8 mouse cellular contexts compared by ENCODE assay signal in the genomic region with DNA sequence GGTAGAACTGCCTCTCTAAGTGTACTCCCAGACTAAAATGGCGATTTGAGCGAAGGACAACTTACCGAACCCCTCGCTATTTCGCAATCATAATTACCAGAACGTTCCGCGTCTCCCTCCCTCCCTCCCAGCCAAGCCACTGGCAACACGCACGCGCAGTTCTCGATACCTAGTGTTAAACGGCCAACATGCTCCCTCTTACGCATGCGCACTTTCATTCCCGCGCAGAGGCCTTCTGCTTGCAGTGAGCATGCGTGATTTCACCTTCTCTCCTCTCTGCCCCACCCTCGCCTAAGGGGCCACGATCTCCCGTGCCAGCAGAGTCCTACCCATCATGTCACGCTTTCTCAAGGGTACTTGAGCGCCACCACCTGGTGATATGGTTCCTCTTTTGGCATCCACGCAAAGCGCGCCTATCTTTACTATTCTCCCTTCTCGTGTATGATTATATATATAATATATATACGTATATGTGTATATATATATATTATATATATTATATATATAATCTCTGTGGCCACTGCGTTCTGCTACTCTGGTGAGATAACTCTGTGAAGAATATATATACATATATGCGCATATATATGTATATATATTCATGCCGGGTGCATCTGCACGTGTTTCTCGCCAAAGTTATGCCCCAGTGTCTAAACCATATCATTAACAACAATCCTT. TPM values are rescaled to one million over a fixed set of nuclear protein-coding genes. Genes with fewer than 3 reads are reported as not detected.
DNase-seq lines count a peak whose midpoint lies in the region; ATAC-seq and TF ChIP-seq lines count a peak whose summit lies in the region.

No protein-coding gene starts in this region.

- H3K27ac ChIP-seq in heart, embryonic 12.5 days (ENCODE audit: poor library complexity, severe bottlenecking), result peak overlapping the region; percentile 73
- peak overlapping the region; percentile 96 for H3K27ac ChIP-seq in kidney, postnatal 0 days
- H3K27ac ChIP-seq in liver, embryonic 11.5 days (ENCODE audit: low read depth, low read length), result peak overlapping the region; percentile 94
- peak overlapping the region; percentile 92 for H3K27ac ChIP-seq in stomach, embryonic 14.5 days (ENCODE audit: low read length)

- peak; percentile 97 for ATAC-seq in erythroid progenitor cell, adult 5-6 weeks (replicated peaks; ENCODE audit: low FRiP score, poor library complexity, severe bottlenecking)
- ATAC-seq in heart, embryonic 12.5 days (ENCODE audit: insufficient number of reproducible peaks, low FRiP score), result peak; percentile 97
- ATAC-seq in kidney, postnatal 0 days (replicated peaks; ENCODE audit: low FRiP score, low read depth), result peak; percentile 93
- ATAC-seq in liver, embryonic 11.5 days (replicated peaks; ENCODE audit: low FRiP score), result peak; percentile 95
- peak; percentile 93 for ATAC-seq in stomach, embryonic 14.5 days (ENCODE audit: insufficient number of reproducible peaks, insufficient read depth, low FRiP score, low read depth)

- TF ChIP-seq CTCF in kidney, postnatal 0 days (IDR thresholded peaks at IDR 0.05; ENCODE audit: low read depth), result peak; percentile 76

- H3K4me2 ChIP-seq in heart, embryonic 12.5 days, result peak overlapping the region; percentile 67
- peak overlapping the region; percentile 75 for H3K4me2 ChIP-seq in kidney, postnatal 0 days (ENCODE audit: low read length)
- peak overlapping the region; percentile 82 for H3K4me2 ChIP-seq in liver, embryonic 11.5 days
- peak overlapping the region; percentile 64 for H3K4me2 ChIP-seq in stomach, embryonic 14.5 days (replicated peaks; ENCODE audit: low read depth, low read length)

- peak; percentile 97 for DNase-seq in CD4-positive helper T cell, adult 2 months (ENCODE audit: low read depth, low spot score)
- DNase-seq in brain, embryonic 18.5 days (ENCODE audit: low read depth, low spot score), result peak; percentile 96
- peak; percentile 98 for DNase-seq in kidney, postnatal 0 days (ENCODE audit: low spot score)
- peak; percentile 88 for DNase-seq in liver, embryonic 11.5 days (ENCODE audit: low spot score)
- DNase-seq in naive thymus-derived CD4-positive, alpha-beta T cell, adult 2 months (ENCODE audit: low read depth), result peak; percentile 96

- peak overlapping the region; percentile 61 for H3K4me3 ChIP-seq in heart, embryonic 12.5 days
- H3K4me3 ChIP-seq in kidney, postnatal 0 days (replicated peaks; ENCODE audit: low read depth, low read length), result peak overlapping the region; percentile 47
- peak overlapping the region; percentile 62 for H3K4me3 ChIP-seq in liver, embryonic 11.5 days (ENCODE audit: low read depth, low read length)
- peak overlapping the region; percentile 45 for H3K4me3 ChIP-seq in stomach, embryonic 14.5 days (ENCODE audit: low read depth, low read length)

- no peaks in the 10 kb centered on the region for H3K27me3 ChIP-seq in heart, embryonic 12.5 days (replicated peaks)
- H3K27me3 ChIP-seq in kidney, postnatal 0 days (ENCODE audit: insufficient read depth, low read length), result no peaks in the 10 kb centered on the region
- H3K27me3 ChIP-seq in liver, embryonic 11.5 days (replicated peaks; ENCODE audit: control insufficient read depth, insufficient read depth, low read length), result no peaks in the 10 kb centered on the region
- H3K27me3 ChIP-seq in stomach, embryonic 14.5 days (ENCODE audit: control insufficient read depth, insufficient read depth, low read length), result no peaks in the 10 kb centered on the region

- no peaks in the 10 kb centered on the region for H3K9me3 ChIP-seq in heart, embryonic 12.5 days (replicated peaks)
- no peaks in the 10 kb centered on the region for H3K9me3 ChIP-seq in kidney, postnatal 0 days (replicated peaks; ENCODE audit: low read length)
- no peaks in the 10 kb centered on the region for H3K9me3 ChIP-seq in liver, embryonic 11.5 days (ENCODE audit: control insufficient read depth, low read length)
- no peaks in the 10 kb centered on the region for H3K9me3 ChIP-seq in stomach, embryonic 14.5 days (ENCODE audit: control insufficient read depth, low read depth, low read length)

- H3K9ac ChIP-seq in heart, embryonic 12.5 days, result peak overlapping the region; percentile 75
- H3K9ac ChIP-seq in kidney, postnatal 0 days (ENCODE audit: low read depth, low read length), result peak overlapping the region; percentile 75
- H3K9ac ChIP-seq in liver, embryonic 11.5 days (ENCODE audit: low read depth, low read length), result peak overlapping the region; percentile 81
- peak overlapping the region; percentile 54 for H3K9ac ChIP-seq in stomach, embryonic 14.5 days (replicated peaks; ENCODE audit: low read depth, low read length)

- 1% methylated on average over 33 of the region's 33 CpGs for WGBS in heart, embryonic 12.5 days
- WGBS in kidney, postnatal 0 days, result 2% methylated on average over 33 of the region's 33 CpGs
- WGBS in liver, embryonic 11.5 days, result 2% methylated on average over 33 of the region's 33 CpGs
- WGBS in stomach, embryonic 14.5 days, result under 1% methylated on average over 33 of the region's 33 CpGs

- H3K4me1 ChIP-seq in heart, embryonic 12.5 days (replicated peaks), result 0 out of 2 replicates have a peak, but pooled peaks cover 3% of the 10 kb centered on the region
- H3K4me1 ChIP-seq in kidney, postnatal 0 days (replicated peaks; ENCODE audit: insufficient read depth, low read length), result no peaks in the 10 kb centered on the region
- no peaks in the 10 kb centered on the region for H3K4me1 ChIP-seq in liver, embryonic 11.5 days (replicated peaks; ENCODE audit: control insufficient read depth, insufficient read depth, low read length)
- H3K4me1 ChIP-seq in stomach, embryonic 14.5 days (ENCODE audit: control insufficient read depth, insufficient read depth, low read length), result no peaks in the 10 kb centered on the region

- H3K36me3 ChIP-seq in heart, embryonic 12.5 days, result no peaks in the 10 kb centered on the region
- no peaks in the 10 kb centered on the region for H3K36me3 ChIP-seq in kidney, postnatal 0 days (ENCODE audit: insufficient read depth, low read length)
- no peaks in the 10 kb centered on the region for H3K36me3 ChIP-seq in liver, embryonic 11.5 days (ENCODE audit: control insufficient read depth, insufficient read depth, low read length)
- H3K36me3 ChIP-seq in stomach, embryonic 14.5 days (ENCODE audit: control insufficient read depth, insufficient read depth, low read length), result no peaks in the 10 kb centered on the region

RNA-seq across cellular contexts. Expression of a gene that starts 8.0 kb away (rescaled TPM):
- total RNA-seq in erythroid progenitor cell, adult 5-6 weeks (2015; ENCODE audit: low replicate concordance), result not detected in 2 replicates
- not detected in 2 replicates for total RNA-seq in erythroid progenitor cell, adult 5-6 weeks (2017; ENCODE audit: low replicate concordance)
- polyA plus RNA-seq in heart, embryonic 12.5 days (2016; fragmentation: Nextera tagmentation; extraction: Ambion mirVana), result not detected in 2 replicates
- not detected in 2 replicates for polyA plus RNA-seq in kidney, postnatal 0 days (2015; fragmentation: Nextera tagmentation; extraction: Ambion mirVana)
- polyA plus RNA-seq in liver, embryonic 11.5 days (2014; fragmentation: Nextera tagmentation; extraction: Ambion mirVana), result not detected in 2 replicates
- not detected in 2 replicates for polyA plus RNA-seq in stomach, embryonic 14.5 days (2014; fragmentation: Nextera tagmentation; extraction: Ambion mirVana)

Comparison
In these comparisons a context has a peak if more than half of its experiments do, and no peak if none do; other contexts are left out.
1. Peak in every context shown above with its lines: DNase-seq, ATAC-seq, H3K4me3 ChIP-seq and H3K27ac ChIP-seq.